Mouse (Mus musculus): ENCODE results near the gene Socs1. TPM values are rescaled to one million over a fixed set of nuclear protein-coding genes. Genes with fewer than 3 reads are reported as not detected.

Socs1 gene
- polyA plus RNA-seq, 1 experiment, result 2.7 TPM

DNA sequence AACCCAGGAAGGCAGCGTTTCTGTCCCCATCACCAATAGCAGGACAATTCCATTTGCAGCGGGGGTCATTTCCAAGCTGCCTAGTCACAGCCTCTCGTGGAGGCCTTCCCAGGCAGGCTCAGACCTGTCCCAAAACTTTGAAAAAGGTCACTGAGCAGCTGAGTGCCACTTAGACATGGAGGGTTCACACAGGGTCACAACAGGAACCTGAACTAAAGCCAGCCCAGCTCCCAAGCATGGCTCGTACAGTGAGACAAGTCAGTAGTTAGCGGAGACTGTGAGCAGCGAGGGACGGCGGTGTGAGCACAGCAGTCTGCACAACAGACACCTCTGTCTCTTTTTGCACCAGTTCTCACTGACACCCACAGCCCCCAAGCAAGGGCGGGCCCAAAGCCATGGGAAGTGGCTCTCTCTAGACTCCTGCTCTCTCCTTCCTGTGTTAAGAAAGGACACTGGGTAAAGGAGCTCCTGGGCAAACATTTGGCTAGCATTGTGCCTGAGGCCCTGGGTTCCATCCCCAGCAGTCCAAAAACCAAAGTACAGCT is 45.4 kb downstream of the Socs1 start:
- H3K27me3 ChIP-seq (replicated peaks; ENCODE audit: control insufficient read depth, insufficient read depth, low read length), result no peaks in the 10 kb centered on the region
- WGBS, result 52% methylated on average over 9 of the region's 9 CpGs
- H3K4me3 ChIP-seq (ENCODE audit: insufficient read depth, low read depth, low read length), result no peak overlapping the region
- no peak for TF ChIP-seq POLR2A (IDR thresholded peaks at IDR 0.05; ENCODE audit: low read depth, low read length)
- TF ChIP-seq CTCF (conservative IDR thresholded peaks at IDR 0.05; ENCODE audit: insufficient read depth, insufficient read length, low read depth, low read length), result no peak
- no peaks in the 10 kb centered on the region for H3K36me3 ChIP-seq (ENCODE audit: control insufficient read depth, insufficient read depth, low read length)
- DNase-seq, result peak; percentile 50
- peaks cover 18% of the 10 kb centered on the region for H3K4me1 ChIP-seq (ENCODE audit: control insufficient read depth, insufficient read depth, low read length)
- no peak overlapping the region for H3K27ac ChIP-seq (ENCODE audit: insufficient read depth, low read depth, low read length)

DNA sequence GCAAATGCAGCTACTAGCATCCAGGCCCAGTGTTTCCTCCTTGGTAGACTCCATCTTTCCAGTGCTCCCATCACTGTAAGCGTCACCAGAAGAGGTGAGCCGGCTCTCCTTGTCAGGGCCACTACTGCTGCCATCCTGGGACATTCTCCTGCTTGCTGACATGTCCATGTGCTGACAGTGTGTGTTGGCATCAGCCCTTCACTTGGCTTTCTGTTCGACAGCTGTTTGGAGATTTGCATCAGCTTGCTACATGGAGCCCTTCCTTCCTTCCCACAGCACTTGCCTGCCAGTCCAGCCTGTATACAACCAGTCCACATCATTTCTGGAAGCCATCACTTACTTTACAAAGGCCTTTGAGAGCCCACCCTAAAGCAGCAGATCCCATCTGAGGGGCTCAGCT is 46.5 kb downstream of the Socs1 start:
- H3K27ac ChIP-seq (ENCODE audit: insufficient read depth, low read depth, low read length), result peak overlapping the region; percentile 46; the same call in 1 of the 2 replicates
- no peak overlapping the region for H3K4me3 ChIP-seq (ENCODE audit: insufficient read depth, low read depth, low read length)
- no peaks in the 10 kb centered on the region for H3K27me3 ChIP-seq (replicated peaks; ENCODE audit: control insufficient read depth, insufficient read depth, low read length)
- 84% methylated on average over 3 of the region's 3 CpGs for WGBS
- no peak for DNase-seq
- peaks cover 18% of the 10 kb centered on the region for H3K4me1 ChIP-seq (ENCODE audit: control insufficient read depth, insufficient read depth, low read length)
- TF ChIP-seq POLR2A (IDR thresholded peaks at IDR 0.05; ENCODE audit: low read depth, low read length) (no peak), CTCF (conservative IDR thresholded peaks at IDR 0.05; ENCODE audit: insufficient read depth, insufficient read length, low read depth, low read length) (no peak)
- H3K36me3 ChIP-seq (ENCODE audit: control insufficient read depth, insufficient read depth, low read length), result no peaks in the 10 kb centered on the region

DNA sequence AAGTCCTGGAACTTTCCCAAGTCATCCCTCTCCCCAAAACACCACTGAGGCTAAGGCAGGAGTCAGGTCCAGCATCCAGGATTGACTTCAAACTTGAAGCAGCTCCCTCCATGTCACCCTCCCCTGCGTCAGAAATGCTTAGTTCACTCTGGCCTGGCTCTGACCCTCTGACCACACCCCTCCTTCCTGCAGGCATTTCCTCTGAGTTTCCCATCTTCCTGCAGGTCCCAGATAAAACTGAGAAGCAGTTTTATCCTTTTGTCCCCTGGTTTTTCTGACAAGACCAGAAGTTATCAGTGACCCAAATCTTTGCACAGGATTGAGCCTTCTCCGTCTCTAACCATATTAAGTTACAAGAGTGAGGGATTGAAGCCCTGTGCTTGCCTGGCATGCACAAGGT is 47.8 kb downstream of the Socs1 start:
- H3K27me3 ChIP-seq (replicated peaks; ENCODE audit: control insufficient read depth, insufficient read depth, low read length), result no peaks in the 10 kb centered on the region
- no peak overlapping the region for H3K4me3 ChIP-seq (ENCODE audit: insufficient read depth, low read depth, low read length)
- 44% methylated on average over 2 of the region's 2 CpGs for WGBS
- DNase-seq, result peak; percentile 80
- H3K4me1 ChIP-seq (ENCODE audit: control insufficient read depth, insufficient read depth, low read length), result peaks cover 18% of the 10 kb centered on the region
- TF ChIP-seq POLR2A (IDR thresholded peaks at IDR 0.05; ENCODE audit: low read depth, low read length), result no peak
- TF ChIP-seq CTCF (conservative IDR thresholded peaks at IDR 0.05; ENCODE audit: insufficient read depth, insufficient read length, low read depth, low read length), result no peak
- peak overlapping the region; percentile 81 for H3K27ac ChIP-seq (ENCODE audit: insufficient read depth, low read depth, low read length)
- H3K36me3 ChIP-seq (ENCODE audit: control insufficient read depth, insufficient read depth, low read length), result no peaks in the 10 kb centered on the region

GRCm38 (mm10) chr16:10736364-10736763 is 49.0 kb downstream of the Socs1 start:
- no peak for TF ChIP-seq POLR2A (IDR thresholded peaks at IDR 0.05; ENCODE audit: low read depth, low read length)
- TF ChIP-seq CTCF (conservative IDR thresholded peaks at IDR 0.05; ENCODE audit: insufficient read depth, insufficient read length, low read depth, low read length), result no peak
- no peak for DNase-seq
- Histone ChIP-seq H3K27me3 (replicated peaks; ENCODE audit: control insufficient read depth, insufficient read depth, low read length) (no peaks in the 10 kb centered on the region), H3K4me1 (ENCODE audit: control insufficient read depth, insufficient read depth, low read length) (peaks cover 18% of the 10 kb centered on the region), H3K4me3 (ENCODE audit: insufficient read depth, low read depth, low read length) (no peak overlapping the region), H3K36me3 (ENCODE audit: control insufficient read depth, insufficient read depth, low read length) (no peaks in the 10 kb centered on the region), H3K27ac (ENCODE audit: insufficient read depth, low read depth, low read length) (no peak overlapping the region)
- WGBS, result 87% methylated on average over 10 of the region's 10 CpGs

DNA sequence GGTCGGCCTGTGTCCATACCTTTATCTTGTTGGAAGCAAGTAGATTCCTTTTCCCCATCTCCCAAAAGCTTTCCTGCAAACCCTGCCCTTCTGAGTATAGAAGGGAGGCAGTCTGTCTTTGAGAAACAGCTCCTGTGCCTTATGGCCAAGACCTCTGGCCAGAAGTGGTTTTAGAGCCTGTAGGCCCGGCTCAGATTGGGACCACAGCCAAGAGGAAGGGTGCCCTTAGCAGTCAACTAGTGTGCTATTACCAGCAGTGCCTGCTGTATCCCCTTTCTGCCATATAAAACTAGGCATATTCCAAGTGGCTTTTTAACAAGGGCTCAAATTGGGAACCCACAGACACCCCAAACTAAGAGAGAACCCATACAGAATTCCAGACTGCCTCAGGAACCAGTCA is 49.6 kb downstream of the Socs1 start:
- DNase-seq, result peak; percentile 60
- no peaks in the 10 kb centered on the region for H3K36me3 ChIP-seq (ENCODE audit: control insufficient read depth, insufficient read depth, low read length)
- 63% methylated on average over 2 of the region's 2 CpGs for WGBS
- no peak overlapping the region for H3K4me3 ChIP-seq (ENCODE audit: insufficient read depth, low read depth, low read length)
- H3K4me1 ChIP-seq (ENCODE audit: control insufficient read depth, insufficient read depth, low read length), result peaks cover 17% of the 10 kb centered on the region
- H3K27ac ChIP-seq (ENCODE audit: insufficient read depth, low read depth, low read length), result no peak overlapping the region
- TF ChIP-seq POLR2A (IDR thresholded peaks at IDR 0.05; ENCODE audit: low read depth, low read length) (no peak), CTCF (conservative IDR thresholded peaks at IDR 0.05; ENCODE audit: insufficient read depth, insufficient read length, low read depth, low read length) (no peak)
- no peaks in the 10 kb centered on the region for H3K27me3 ChIP-seq (replicated peaks; ENCODE audit: control insufficient read depth, insufficient read depth, low read length)

DNA sequence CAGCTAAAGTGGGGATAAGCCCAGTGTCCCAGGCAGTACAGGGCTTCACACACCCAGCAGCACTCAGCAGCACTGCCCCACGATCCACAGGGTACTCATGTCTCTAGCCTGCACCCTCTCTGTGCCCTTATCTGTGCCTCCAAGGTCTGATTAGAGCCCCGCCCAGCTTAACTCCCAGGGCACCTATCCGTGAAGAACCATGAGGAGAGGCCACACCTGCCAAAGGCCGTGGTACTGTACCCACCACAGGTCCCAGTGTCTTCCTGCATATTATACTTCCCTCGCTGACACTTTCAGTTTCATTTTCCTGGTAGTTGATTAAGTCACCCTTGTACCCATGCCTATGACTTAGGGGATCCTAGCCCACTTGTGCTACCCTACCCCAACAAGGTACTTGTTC is 52.9 kb downstream of the Socs1 start:
- H3K4me3 ChIP-seq (ENCODE audit: insufficient read depth, low read depth, low read length), result no peak overlapping the region
- no peak overlapping the region for H3K27ac ChIP-seq (ENCODE audit: insufficient read depth, low read depth, low read length)
- no peaks in the 10 kb centered on the region for H3K27me3 ChIP-seq (replicated peaks; ENCODE audit: control insufficient read depth, insufficient read depth, low read length)
- no peaks in the 10 kb centered on the region for H3K36me3 ChIP-seq (ENCODE audit: control insufficient read depth, insufficient read depth, low read length)
- DNase-seq, result no peak
- H3K4me1 ChIP-seq (ENCODE audit: control insufficient read depth, insufficient read depth, low read length), result no peaks in the 10 kb centered on the region; the same call in 1 of the 2 replicates
- 80% methylated on average over 5 of the region's 5 CpGs for WGBS
- TF ChIP-seq POLR2A (IDR thresholded peaks at IDR 0.05; ENCODE audit: low read depth, low read length) (no peak), CTCF (conservative IDR thresholded peaks at IDR 0.05; ENCODE audit: insufficient read depth, insufficient read length, low read depth, low read length) (no peak)

Other genes starting within 250 kb of the Socs1 start
- 40.0 and 41.0 TPM in 2 replicates for gene Dexi, start 242.5 kb downstream of the Socs1 start, polyA plus RNA-seq (2012; rRNA removed)
- gene Clec16a, start 240.2 kb downstream of the Socs1 start, polyA plus RNA-seq (2012; rRNA removed), result 15.7 and 16.8 TPM in 2 replicates
- gene Tnp2, start 3.1 kb upstream of the Socs1 start, polyA plus RNA-seq (2012; rRNA removed), result 3.7 and 8.9 TPM in 2 replicates
- gene Prm3, start 5.4 kb upstream of the Socs1 start, polyA plus RNA-seq (2012; rRNA removed), result not detected in 2 replicates
- 1.8 and 5.4 TPM in 2 replicates for gene Prm2, start 10.6 kb upstream of the Socs1 start, polyA plus RNA-seq (2012; rRNA removed)
- gene Prm1, start 20.3 kb upstream of the Socs1 start, polyA plus RNA-seq (2012; rRNA removed), result 1.8 and 4.0 TPM in 2 replicates
- not detected in 2 replicates for gene Gm11172, start 27.4 kb upstream of the Socs1 start, polyA plus RNA-seq (2012; rRNA removed)
- 0.10 and 0.27 TPM in 2 replicates for gene Rmi2, start 49.5 kb upstream of the Socs1 start, polyA plus RNA-seq (2012; rRNA removed)

All from kidney, adult 2 months (tissue).